Mouse (Mus musculus): ENCODE data around the gene Lrrfip2. TPM values are rescaled to one million over a fixed set of nuclear protein-coding genes. Genes with fewer than 3 reads are reported as not detected.

Gene Lrrfip2
- polyA plus RNA-seq, 1 experiment from 2014 or later: 45.5 TPM

GRCm38 (mm10) chr9:111273958-111274357 is 156.6 kb downstream of the Lrrfip2 start:
- Histone ChIP-seq H3K27me3 (ENCODE audit: control insufficient read depth, insufficient read depth, low read length) (no peaks in the 10 kb centered on the region), H3K4me1 (ENCODE audit: control insufficient read depth, insufficient read depth, low read length) (peaks cover 13% of the 10 kb centered on the region), H3K4me2 (ENCODE audit: low read depth, severe bottlenecking) (peak overlapping the region; percentile 80), H3K36me3 (ENCODE audit: control insufficient read depth, insufficient read depth, low read length) (no peaks in the 10 kb centered on the region), H3K4me3 (ENCODE audit: low read depth, low read length) (no peak overlapping the region), H3K9ac (ENCODE audit: low read length) (no peak overlapping the region), H3K27ac (replicated peaks; ENCODE audit: low read depth, low read length) (no peak overlapping the region), H3K9me3 (ENCODE audit: control insufficient read depth, low read length) (no peaks in the 10 kb centered on the region)
- DNase-seq (ENCODE audit: low spot score): no peak
- ATAC-seq (ENCODE audit: insufficient number of reproducible peaks, low FRiP score, low TSS enrichment, low read depth): no peak
- 88% methylated on average over 1 of the region's 1 CpGs for WGBS

- peaks cover 13% of the 10 kb centered on the region for H3K4me1 ChIP-seq (ENCODE audit: control insufficient read depth, insufficient read depth, low read length)
- H3K27me3 ChIP-seq (ENCODE audit: control insufficient read depth, insufficient read depth, low read length): no peaks in the 10 kb centered on the region
- ATAC-seq (ENCODE audit: insufficient number of reproducible peaks, low FRiP score, low TSS enrichment, low read depth) (no peak), DNase-seq (ENCODE audit: low spot score) (no peak)
- 21% methylated on average over 1 of the region's 1 CpGs for WGBS
- H3K4me3 ChIP-seq (ENCODE audit: low read depth, low read length): no peak overlapping the region
- no peak overlapping the region for H3K27ac ChIP-seq (replicated peaks; ENCODE audit: low read depth, low read length)
- H3K4me2 ChIP-seq (ENCODE audit: low read depth, severe bottlenecking): peak overlapping the region; percentile 31; the same call in 1 of the 2 replicates
- no peaks in the 10 kb centered on the region for H3K9me3 ChIP-seq (ENCODE audit: control insufficient read depth, low read length)
- H3K9ac ChIP-seq (ENCODE audit: low read length): no peak overlapping the region
- H3K36me3 ChIP-seq (ENCODE audit: control insufficient read depth, insufficient read depth, low read length): peaks cover 3% of the 10 kb centered on the region; the same call in 1 of the 2 replicates
These were observed 157.8 kb downstream of the Lrrfip2 start for GRCm38 (mm10) chr9:111275156-111275555.

Other genes starting within 250 kb of the Lrrfip2 start
- 1.4 and 1.5 TPM in 2 replicates for gene Als2cl, start 237.7 kb upstream of the Lrrfip2 start, polyA plus RNA-seq (2014; fragmentation: Nextera tagmentation; extraction: Ambion mirVana)
- 0.23 and 0.52 TPM in 2 replicates for gene Tmie, start 237.5 kb upstream of the Lrrfip2 start, polyA plus RNA-seq (2014; fragmentation: Nextera tagmentation; extraction: Ambion mirVana)
- not detected in 2 replicates for gene Fam240a, start 200.7 kb upstream of the Lrrfip2 start, polyA plus RNA-seq (2014; fragmentation: Nextera tagmentation; extraction: Ambion mirVana)
- 0.14 TPM in 1 of 2 replicates, not detected in the other for gene Tdgf1, start 171.4 kb upstream of the Lrrfip2 start, polyA plus RNA-seq (2014; fragmentation: Nextera tagmentation; extraction: Ambion mirVana)
- gene Lrrc2, start 166.0 kb upstream of the Lrrfip2 start, polyA plus RNA-seq (2014; fragmentation: Nextera tagmentation; extraction: Ambion mirVana): 0.23 and 0.33 TPM in 2 replicates
- gene Rtp3, start 127.0 kb upstream of the Lrrfip2 start, polyA plus RNA-seq (2014; fragmentation: Nextera tagmentation; extraction: Ambion mirVana): not detected in 2 replicates
- gene Ltf, start 98.3 kb upstream of the Lrrfip2 start, polyA plus RNA-seq (2014; fragmentation: Nextera tagmentation; extraction: Ambion mirVana): 0.14 and 0.16 TPM in 2 replicates
- 0.55 and 0.58 TPM in 2 replicates for gene Ccrl2, start 60.1 kb upstream of the Lrrfip2 start, polyA plus RNA-seq (2014; fragmentation: Nextera tagmentation; extraction: Ambion mirVana)
- gene Mlh1, start 154.2 kb downstream of the Lrrfip2 start, polyA plus RNA-seq (2014; fragmentation: Nextera tagmentation; extraction: Ambion mirVana): 52.1 and 53.3 TPM in 2 replicates
- 46.2 and 48.8 TPM in 2 replicates for gene Epm2aip1, start 154.3 kb downstream of the Lrrfip2 start, polyA plus RNA-seq (2014; fragmentation: Nextera tagmentation; extraction: Ambion mirVana)
- 0.08 TPM in 1 of 2 replicates, not detected in the other for gene Trank1, start 194.1 kb downstream of the Lrrfip2 start, polyA plus RNA-seq (2014; fragmentation: Nextera tagmentation; extraction: Ambion mirVana)

Measured in limb, embryonic 11.5 days (tissue).